17 mouse cellular contexts compared by ENCODE assay signal in genomic region chr16:63674426-63674825, GRCm38 (mm10).
A peak's percentile ranks its signal among the peaks of the same experiment; 100 is the strongest.
DNase-seq lines count a peak whose midpoint lies in the region; ATAC-seq lines count a peak whose summit lies in the region.
"Had no signal": no experiment of that assay in that cellular context is flagged by ENCODE, and none has a peak within 500 bp of the region (broad histone marks: within the 10 kb centered on the region; RNA-seq: fewer than 3 reads in every experiment).

No protein-coding gene starts in this region.

- ATAC-seq in hindbrain, embryonic 11.5 days (ENCODE audit: low FRiP score) = peak; percentile 45; the same call in 1 of the 2 replicates
- ATAC-seq in hindbrain, embryonic 12.5 days (ENCODE audit: low FRiP score) = no peak
- ATAC-seq: CD4-positive, CD25-positive, alpha-beta regulatory T cell, adult 4 months had no signal

- H3K36me3 ChIP-seq in hindbrain, embryonic 11.5 days (ENCODE audit: control insufficient read depth, insufficient read depth, low read length) = no peaks in the 10 kb centered on the region
- no peaks in the 10 kb centered on the region for H3K36me3 ChIP-seq in hindbrain, embryonic 12.5 days
- H3K36me3 ChIP-seq: heart, embryonic 15.5 days; hindbrain, embryonic 10.5 days had no signal

- H3K27me3 ChIP-seq in hindbrain, embryonic 11.5 days (ENCODE audit: control insufficient read depth, insufficient read depth, low read length) = no peaks in the 10 kb centered on the region
- no peaks in the 10 kb centered on the region for H3K27me3 ChIP-seq in hindbrain, embryonic 12.5 days
- H3K27me3 ChIP-seq: heart, embryonic 15.5 days had no signal

- no peaks in the 10 kb centered on the region for H3K9me3 ChIP-seq in hindbrain, embryonic 11.5 days (ENCODE audit: control insufficient read depth, low read length)
- no peaks in the 10 kb centered on the region for H3K9me3 ChIP-seq in hindbrain, embryonic 12.5 days (replicated peaks)
- H3K9me3 ChIP-seq: heart, embryonic 15.5 days; hindbrain, embryonic 10.5 days had no signal

- H3K4me2 ChIP-seq in hindbrain, embryonic 11.5 days (replicated peaks; ENCODE audit: low read depth, low read length) = no peak overlapping the region
- no peak overlapping the region for H3K4me2 ChIP-seq in hindbrain, embryonic 12.5 days (replicated peaks)
- H3K4me2 ChIP-seq: heart, embryonic 15.5 days; lung, embryonic 14.5 days had no signal

- 40% methylated on average over 1 of the region's 1 CpGs for WGBS in hindbrain, embryonic 11.5 days
- WGBS in hindbrain, embryonic 12.5 days = 26% methylated on average over 1 of the region's 1 CpGs

- H3K9ac ChIP-seq in hindbrain, embryonic 11.5 days (ENCODE audit: low read depth, low read length) = no peak overlapping the region
- H3K9ac ChIP-seq in hindbrain, embryonic 12.5 days = no peak overlapping the region
- H3K9ac ChIP-seq: heart, embryonic 15.5 days; lung, embryonic 14.5 days had no signal

- no peaks in the 10 kb centered on the region for H3K4me1 ChIP-seq in hindbrain, embryonic 11.5 days (replicated peaks; ENCODE audit: control insufficient read depth, insufficient read depth, low read length)
- no peaks in the 10 kb centered on the region for H3K4me1 ChIP-seq in hindbrain, embryonic 12.5 days

- DNase-seq in hindbrain, embryonic 11.5 days (ENCODE audit: low spot score) = no peak
- peak; percentile 15 for DNase-seq in cerebellum, adult 8-10 months
- DNase-seq in cerebellum, postnatal 36 days = peak; percentile 9 to 23
- peak; percentile 39 for DNase-seq in mesoderm, embryonic 11.5 days (ENCODE audit: low read depth, low spot score)
- no peak for DNase-seq in layer of hippocampus, adult 9-11 months
- DNase-seq in adrenal gland, adult 8-10 months = no peak
- DNase-seq in right cerebral cortex, postnatal 10 days (ENCODE audit: low spot score in 2 of 2) = no peak
- DNase-seq: heart, adult 18-20 months; lung, embryonic 14.5 days; thymus, postnatal 36 days had no signal

- no peak overlapping the region for H3K27ac ChIP-seq in hindbrain, embryonic 11.5 days (ENCODE audit: low read depth, low read length)
- no peak overlapping the region for H3K27ac ChIP-seq in hindbrain, embryonic 12.5 days
- H3K27ac ChIP-seq: hindbrain, embryonic 10.5 days; layer of hippocampus, adult 2 months; left cerebral cortex, adult 2 months had no signal

- no peak overlapping the region for H3K4me3 ChIP-seq in hindbrain, embryonic 11.5 days (ENCODE audit: low read depth, low read length)
- no peak overlapping the region for H3K4me3 ChIP-seq in hindbrain, embryonic 12.5 days
- H3K4me3 ChIP-seq: erythroblast, embryonic 14.5 days; heart, embryonic 15.5 days; hindbrain, embryonic 10.5 days; layer of hippocampus, adult 2 months; left cerebral cortex, adult 2 months had no signal

Comparison
In these comparisons a context has a peak if more than half of its experiments do, and no peak if none do; other contexts are left out.
1. DNase-seq: peak in cerebellum, adult 8-10 months (single experiment), cerebellum, postnatal 36 days (2 of 2) and mesoderm, embryonic 11.5 days (single experiment); none in hindbrain, embryonic 11.5 days (single experiment), layer of hippocampus, adult 9-11 months (single experiment), adrenal gland, adult 8-10 months (single experiment) and right cerebral cortex, postnatal 10 days (0 of 2).